Mouse (Mus musculus) forebrain, embryonic 15.5 days (tissue): ENCODE results near the gene Car6. TPM values are rescaled to one million over a fixed set of nuclear protein-coding genes. Genes with fewer than 3 reads are reported as not detected.

Experiments
- ATAC-seq: fragments of 200-750 bp; cut with Nextera tagmentation; replicated peaks from 2 replicates; pipeline ENCODE4 v1.8.0; 2017; ENCODE audit warnings: mild to moderate bottlenecking, moderate TSS enrichment, moderate library complexity
- H3K27ac ChIP-seq: fragments of 300-500 bp; sonication (generic); replicated peaks from 2 replicates; pipeline ENCODE4 v1.5.1; 2015; ENCODE audit warnings: mild to moderate bottlenecking, inconsistent platforms
- H3K27me3 ChIP-seq: fragments of 300-500 bp; sonication (generic); 2 replicates; pipeline ENCODE4 v1.6.1; 2015; ENCODE audit warnings: inconsistent platforms
- H3K36me3 ChIP-seq: fragments of 300-500 bp; sonication (generic); 2 replicates; pipeline ENCODE4 v1.6.1; 2015; ENCODE audit warnings: mild to moderate bottlenecking, inconsistent platforms
- H3K4me1 ChIP-seq: fragments of 300-500 bp; sonication (generic); 2 replicates; pipeline ENCODE4 v1.6.1; 2015; ENCODE audit warnings: inconsistent platforms
- H3K4me2 ChIP-seq: fragments of 300-500 bp; sonication (generic); replicated peaks from 2 replicates; pipeline ENCODE4 v1.6.1; 2015; ENCODE audit warnings: mild to moderate bottlenecking, inconsistent platforms
- H3K4me3 ChIP-seq: fragments of 300-500 bp; sonication (generic); 2 replicates; pipeline ENCODE4 v1.5.1; 2015; ENCODE audit warnings: mild to moderate bottlenecking, inconsistent platforms
- H3K9ac ChIP-seq: fragments of 300-500 bp; sonication (generic); replicated peaks from 2 replicates; pipeline ENCODE4 v1.6.1; 2015; ENCODE audit warnings: mild to moderate bottlenecking, inconsistent platforms
- H3K9me3 ChIP-seq: fragments of 300-500 bp; sonication (generic); 2 replicates; pipeline ENCODE4 v1.6.1; 2016; ENCODE audit warnings: inconsistent platforms
- WGBS: fragments of 180-500 bp; shearing (Covaris S2); methylation state at CpG from one replicate; pipeline ENCODE4 v1.1.7; 2015; ENCODE audit warnings: mixed read lengths; 5-methylcytosine and 5-hydroxymethylcytosine counted together
- polyA plus RNA-seq: library from polyadenylated mRNA; unstranded; fragments of >200 nt; fragmentation: Nextera tagmentation; extraction: Ambion mirVana; gene quantifications from 2 replicates; pipeline ENCODE4 v1.2.1, GENCODE M21; 2015

Gene Car6
- polyA plus RNA-seq, 1 experiment from 2014 or later, result not detected

- Histone ChIP-seq H3K9me3 (no peaks in the 10 kb centered on the region), H3K27ac (peak overlapping the region; percentile 75), H3K36me3 (no peaks in the 10 kb centered on the region), H3K27me3 (no peaks in the 10 kb centered on the region), H3K4me1 (peaks cover 36% of the 10 kb centered on the region), H3K9ac (no peak overlapping the region), H3K4me2 (no peak overlapping the region), H3K4me3 (no peak overlapping the region)
- ATAC-seq, result peak; percentile 87
- WGBS, result 33% methylated on average over 7 of the region's 7 CpGs
Measured at GRCm38 (mm10) chr4:150226818-150227688, 25.9 kb upstream of the Car6 start.

GRCm38 (mm10) chr4:150225700-150226099 is 24.6 kb upstream of the Car6 start:
- H3K27me3 ChIP-seq, result no peaks in the 10 kb centered on the region
- 47% methylated on average over 1 of the region's 1 CpGs for WGBS
- H3K9ac ChIP-seq, result no peak overlapping the region
- H3K9me3 ChIP-seq, result no peaks in the 10 kb centered on the region
- H3K36me3 ChIP-seq, result no peaks in the 10 kb centered on the region
- H3K4me3 ChIP-seq, result no peak overlapping the region
- ATAC-seq, result no peak
- peaks cover 30% of the 10 kb centered on the region for H3K4me1 ChIP-seq
- peak overlapping the region; percentile 75; the same call in 1 of the 2 replicates for H3K27ac ChIP-seq
- H3K4me2 ChIP-seq, result no peak overlapping the region

DNA sequence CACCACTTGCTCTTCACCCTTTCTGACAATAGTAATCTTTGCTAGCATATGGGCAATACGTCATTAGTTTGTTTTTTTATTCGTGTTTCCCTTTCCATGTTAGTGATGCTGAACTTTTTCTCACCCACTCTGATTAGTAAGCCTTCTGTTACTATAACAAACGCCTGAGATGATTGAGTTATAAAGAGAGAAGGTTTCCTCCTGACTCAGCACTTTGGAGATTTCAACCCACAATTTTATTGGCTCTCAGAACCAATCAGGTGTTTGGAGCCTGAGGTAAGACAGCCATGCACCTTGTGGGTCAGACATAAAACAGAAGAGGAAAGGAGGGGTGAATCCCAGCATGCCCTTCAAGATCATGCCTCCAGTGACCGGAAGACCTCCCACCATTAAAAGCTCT is 22.7 kb upstream of the Car6 start:
- 86% methylated on average over 4 of the region's 4 CpGs for WGBS
- H3K9me3 ChIP-seq, result no peaks in the 10 kb centered on the region
- H3K4me3 ChIP-seq, result no peak overlapping the region
- no peak for ATAC-seq
- H3K4me2 ChIP-seq, result no peak overlapping the region
- H3K27ac ChIP-seq, result no peak overlapping the region
- no peaks in the 10 kb centered on the region for H3K36me3 ChIP-seq
- no peak overlapping the region for H3K9ac ChIP-seq
- H3K4me1 ChIP-seq, result peaks cover 25% of the 10 kb centered on the region
- no peaks in the 10 kb centered on the region for H3K27me3 ChIP-seq

- Histone ChIP-seq H3K4me3 (no peak overlapping the region), H3K27ac (no peak overlapping the region), H3K36me3 (no peaks in the 10 kb centered on the region), H3K27me3 (no peaks in the 10 kb centered on the region), H3K4me2 (0 out of 2 replicates have a peak overlapping the region, but pooled peaks have one; percentile 3), H3K9ac (no peak overlapping the region), H3K4me1 (peaks cover 10% of the 10 kb centered on the region; the same call in 1 of the 2 replicates), H3K9me3 (no peaks in the 10 kb centered on the region)
- no peak for ATAC-seq
- 49% methylated on average over 10 of the region's 10 CpGs for WGBS
Measured at GRCm38 (mm10) chr4:150221017-150221640, 20.0 kb upstream of the Car6 start.

DNA sequence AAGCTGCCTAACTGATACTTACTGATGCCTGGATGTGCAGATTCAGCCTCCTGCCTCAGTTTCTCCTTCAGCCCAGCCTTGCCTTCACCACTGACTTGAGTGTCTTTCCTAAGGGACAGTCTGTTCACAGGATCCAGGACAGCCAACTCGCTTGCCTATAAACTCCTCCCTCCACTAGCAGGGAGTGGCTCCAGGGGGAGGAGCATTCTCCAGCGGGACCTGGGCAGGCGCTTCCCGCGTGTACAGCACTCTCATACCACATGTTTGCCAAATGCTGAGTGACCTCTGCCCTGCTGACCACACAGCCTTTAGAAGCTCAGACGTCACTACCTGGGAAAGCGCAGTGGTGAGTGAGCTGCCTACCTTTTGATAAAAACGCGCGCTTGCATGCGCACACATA is 19.5 kb upstream of the Car6 start:
- no peak for ATAC-seq
- Histone ChIP-seq H3K4me3 (no peak overlapping the region), H3K36me3 (no peaks in the 10 kb centered on the region), H3K4me2 (0 out of 2 replicates have a peak overlapping the region, but pooled peaks have one; percentile 3), H3K9ac (no peak overlapping the region), H3K9me3 (no peaks in the 10 kb centered on the region), H3K4me1 (peaks cover 6% of the 10 kb centered on the region; the same call in 1 of the 2 replicates), H3K27ac (no peak overlapping the region), H3K27me3 (no peaks in the 10 kb centered on the region)
- 20% methylated on average over 11 of the region's 11 CpGs for WGBS

DNA sequence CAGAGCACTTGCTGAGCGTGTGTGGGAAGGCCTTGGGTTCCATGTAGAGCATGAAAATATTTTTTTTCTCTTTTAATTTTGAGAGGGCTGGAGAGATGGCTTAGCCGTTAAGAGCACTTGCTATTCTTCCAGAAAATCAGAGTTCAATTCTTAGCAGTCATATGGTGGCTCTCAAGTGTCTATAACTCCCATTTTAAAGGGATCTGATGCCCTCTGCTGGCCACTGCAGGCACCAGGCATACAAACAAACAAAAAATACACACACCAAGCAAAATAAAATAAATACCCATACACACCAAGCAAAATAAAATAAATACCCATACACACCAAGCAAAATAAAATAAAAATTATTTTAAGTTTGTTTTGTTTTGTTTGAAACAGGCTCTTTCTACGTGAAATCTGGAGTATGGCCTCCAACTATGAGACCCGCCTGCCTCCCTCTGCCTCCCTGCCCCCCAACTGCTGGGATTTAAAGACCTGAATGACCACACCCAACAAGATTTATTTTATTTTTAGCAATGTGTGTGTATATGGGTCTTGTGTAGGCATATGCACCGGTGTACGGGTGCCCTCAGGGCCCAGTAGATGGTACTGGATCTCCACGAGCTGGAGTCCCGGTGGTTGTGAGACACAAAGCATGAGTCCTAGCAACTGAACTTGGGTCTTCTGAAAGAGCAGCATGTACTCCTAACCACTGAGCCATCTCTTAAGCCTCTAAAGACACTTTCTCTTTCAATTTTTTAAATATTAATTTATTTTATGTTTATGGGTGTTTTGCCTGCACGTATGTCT is 18.6 kb upstream of the Car6 start:
- H3K9ac ChIP-seq, result no peak overlapping the region
- no peak for ATAC-seq

GRCm38 (mm10) chr4:150217935-150218334 is 16.8 kb upstream of the Car6 start:
- Histone ChIP-seq H3K27ac (no peak overlapping the region), H3K36me3 (no peaks in the 10 kb centered on the region), H3K4me3 (no peak overlapping the region), H3K9me3 (no peaks in the 10 kb centered on the region), H3K4me2 (no peak overlapping the region), H3K27me3 (no peaks in the 10 kb centered on the region), H3K4me1 (peaks cover 3% of the 10 kb centered on the region), H3K9ac (no peak overlapping the region)
- ATAC-seq, result no peak
- WGBS, result 78% methylated on average over 1 of the region's 1 CpGs

More for the DNA sequence above, 18.6 kb upstream of the Car6 start:
- Histone ChIP-seq H3K4me2 (no peak overlapping the region), H3K4me1 (no peaks in the 10 kb centered on the region), H3K9me3 (no peaks in the 10 kb centered on the region), H3K4me3 (no peak overlapping the region), H3K36me3 (no peaks in the 10 kb centered on the region), H3K27me3 (no peaks in the 10 kb centered on the region), H3K27ac (no peak overlapping the region)
- WGBS, result 72% methylated on average over 9 of the region's 9 CpGs

- Histone ChIP-seq H3K9ac (no peak overlapping the region), H3K4me2 (no peak overlapping the region), H3K36me3 (no peaks in the 10 kb centered on the region), H3K9me3 (no peaks in the 10 kb centered on the region), H3K27me3 (no peaks in the 10 kb centered on the region), H3K4me3 (no peak overlapping the region), H3K27ac (no peak overlapping the region), H3K4me1 (peaks cover 7% of the 10 kb centered on the region)
- WGBS, result 73% methylated on average over 5 of the region's 5 CpGs
- no peak for ATAC-seq
Measured at GRCm38 (mm10) chr4:150217042-150217554, 16.0 kb upstream of the Car6 start.

GRCm38 (mm10) chr4:150216423-150216822 is 15.3 kb upstream of the Car6 start:
- Histone ChIP-seq H3K9me3 (no peaks in the 10 kb centered on the region), H3K27me3 (no peaks in the 10 kb centered on the region), H3K9ac (no peak overlapping the region), H3K4me2 (no peak overlapping the region), H3K4me3 (no peak overlapping the region), H3K4me1 (peaks cover 7% of the 10 kb centered on the region), H3K36me3 (no peaks in the 10 kb centered on the region), H3K27ac (no peak overlapping the region)
- no peak for ATAC-seq
- 29% methylated on average over 6 of the region's 6 CpGs for WGBS

GRCm38 (mm10) chr4:150213910-150214309 is 12.8 kb upstream of the Car6 start:
- H3K4me2 ChIP-seq, result no peak overlapping the region
- H3K27me3 ChIP-seq, result no peaks in the 10 kb centered on the region
- H3K36me3 ChIP-seq, result no peaks in the 10 kb centered on the region
- no peak overlapping the region for H3K9ac ChIP-seq
- no peak overlapping the region for H3K27ac ChIP-seq
- no peak overlapping the region for H3K4me3 ChIP-seq
- ATAC-seq, result no peak
- peaks cover 7% of the 10 kb centered on the region for H3K4me1 ChIP-seq
- H3K9me3 ChIP-seq, result no peaks in the 10 kb centered on the region
- 29% methylated on average over 5 of the region's 5 CpGs for WGBS

DNA sequence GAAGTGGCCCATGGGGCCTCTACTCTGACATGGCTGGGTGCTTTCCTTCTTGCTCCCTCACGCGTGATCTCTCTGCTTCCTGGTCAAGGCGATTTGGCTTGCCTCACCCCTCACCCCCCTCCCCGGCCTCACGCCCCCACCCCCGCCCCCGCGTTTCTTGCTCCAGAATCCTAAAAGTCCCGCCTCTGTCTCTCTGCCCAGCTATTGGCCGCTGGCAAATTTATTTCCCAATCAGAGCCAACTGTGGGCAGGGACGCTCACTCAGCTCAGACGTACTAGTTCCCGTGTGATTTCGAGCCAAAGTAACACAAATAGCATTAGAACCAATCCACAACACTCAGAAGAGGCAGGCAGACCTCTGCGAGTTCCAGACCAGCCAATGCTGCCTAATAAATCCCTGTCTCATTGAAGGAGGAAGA is 11.4 kb upstream of the Car6 start:
- Histone ChIP-seq H3K27ac (no peak overlapping the region), H3K4me3 (peak overlapping the region; percentile 21), H3K9ac (no peak overlapping the region), H3K4me2 (peak overlapping the region; percentile 41), H3K4me1 (peaks cover 7% of the 10 kb centered on the region), H3K27me3 (no peaks in the 10 kb centered on the region), H3K36me3 (no peaks in the 10 kb centered on the region), H3K9me3 (no peaks in the 10 kb centered on the region)
- no peak for ATAC-seq
- WGBS, result 2% methylated on average over 15 of the region's 15 CpGs
